Mouse (Mus musculus) neutrophil, adult 5-6 weeks (primary cell): ENCODE measurements around the gene Necap2. TPM values are rescaled to one million over a fixed set of nuclear protein-coding genes. Genes with fewer than 3 reads are reported as not detected.

Experiments
- ATAC-seq: fragments of 151-379, 151-347 bp; 2 replicates; pipeline ENCODE4 v1.8.0; 2017; ENCODE audit warnings: mild to moderate bottlenecking, moderate TSS enrichment; ENCODE audit not compliant: insufficient number of reproducible peaks, poor library complexity, low FRiP score, severe bottlenecking; ENCODE audit errors: extremely low read depth
- total RNA-seq: library from RNA; stranded (forward); fragments of 200-1000 nt; gene quantifications from 2 replicates; pipeline ENCODE4 v1.2.3, GENCODE M21; 2017

Gene Necap2
- total RNA-seq: 104 and 117 TPM in 2 replicates

DNA sequence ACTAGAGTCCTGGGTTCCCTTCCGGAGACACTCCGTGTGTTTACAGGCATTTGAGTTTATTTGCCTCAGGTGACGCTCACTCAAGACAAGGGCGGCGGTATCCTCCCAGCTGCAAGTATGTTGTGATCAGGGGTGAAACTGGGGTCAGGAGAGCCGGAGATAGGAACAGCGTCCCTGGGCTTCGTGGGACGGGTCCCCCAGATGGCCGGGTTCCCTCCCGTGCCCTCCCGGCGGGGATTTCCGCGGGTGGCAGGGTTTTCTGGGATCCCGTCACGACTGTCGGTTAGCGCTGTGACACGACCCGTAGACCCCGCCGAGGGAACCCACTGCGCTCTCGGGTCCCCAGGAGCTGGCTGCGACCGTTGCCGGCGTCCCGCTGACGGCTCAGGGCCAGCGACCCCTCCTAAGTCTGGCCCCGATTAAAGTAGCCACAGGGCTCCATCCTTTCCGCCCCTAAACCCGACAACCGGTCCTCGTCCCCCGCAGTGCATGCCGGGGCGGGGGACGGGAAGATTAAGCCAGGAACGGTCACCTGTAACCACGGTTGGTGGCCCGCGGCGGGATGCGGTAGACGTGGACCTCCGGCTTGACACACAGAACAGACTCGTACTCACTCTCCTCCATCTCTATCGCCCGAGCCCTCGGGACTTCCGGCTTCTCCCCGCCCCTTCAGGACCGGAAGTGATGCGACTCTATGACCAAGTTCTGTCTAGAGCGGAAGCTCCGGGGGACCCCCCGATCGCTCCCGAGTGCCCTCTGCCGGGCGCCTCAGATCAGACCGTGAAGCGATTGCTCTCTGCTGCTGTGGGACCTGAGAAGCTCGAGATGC lies at the start of gene Necap2:
Gene Necap2 (minus strand): TSS at position 677 of the 829 bp plus-strand sequence.
- ATAC-seq: peak; percentile 94

DNA sequence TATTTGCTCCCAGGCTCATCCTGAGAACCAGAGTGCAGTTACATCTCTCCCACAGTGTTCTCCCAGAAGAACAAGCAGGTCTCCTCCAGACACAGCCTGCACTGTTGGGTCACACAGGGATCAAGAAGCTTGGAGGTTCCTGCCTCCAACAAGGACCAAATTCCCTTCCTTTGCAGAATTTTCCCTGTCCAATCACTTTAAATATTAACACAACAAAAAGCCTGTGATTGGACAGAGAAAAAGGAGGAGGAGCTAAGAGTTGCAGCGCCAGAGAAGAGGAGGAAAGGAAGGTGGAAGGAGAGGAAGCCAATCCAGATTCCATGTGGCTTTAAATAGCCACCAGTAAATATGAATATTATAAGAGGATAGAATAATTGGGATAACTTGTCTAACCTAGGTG lies 44.9 kb upstream of the Necap2 start:
- no peak for ATAC-seq

- no peak for ATAC-seq
Observed at GRCm38 (mm10) chr4:141122663-141123062, 44.5 kb upstream of the Necap2 start.

DNA sequence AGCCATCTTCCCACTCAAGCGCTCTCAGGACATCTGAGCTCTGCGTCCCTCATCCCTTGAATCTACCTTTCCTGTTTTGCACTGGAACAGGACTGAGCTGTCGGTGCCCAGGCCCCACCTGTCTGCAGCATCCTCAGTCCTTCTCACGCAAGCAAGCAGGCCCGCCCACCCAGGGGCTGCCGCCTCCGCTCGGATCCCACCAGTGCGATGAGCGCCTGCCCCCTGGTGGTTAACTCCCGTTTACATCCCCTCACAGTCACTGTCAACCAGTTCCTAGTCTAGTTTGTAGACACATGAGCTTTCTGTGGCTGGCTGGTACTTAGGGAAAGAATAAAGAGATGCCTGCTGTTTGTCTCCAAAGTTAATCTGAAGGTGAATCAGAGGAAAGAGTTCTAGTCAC lies 42.5 kb upstream of the Necap2 start:
- ATAC-seq: no peak

DNA sequence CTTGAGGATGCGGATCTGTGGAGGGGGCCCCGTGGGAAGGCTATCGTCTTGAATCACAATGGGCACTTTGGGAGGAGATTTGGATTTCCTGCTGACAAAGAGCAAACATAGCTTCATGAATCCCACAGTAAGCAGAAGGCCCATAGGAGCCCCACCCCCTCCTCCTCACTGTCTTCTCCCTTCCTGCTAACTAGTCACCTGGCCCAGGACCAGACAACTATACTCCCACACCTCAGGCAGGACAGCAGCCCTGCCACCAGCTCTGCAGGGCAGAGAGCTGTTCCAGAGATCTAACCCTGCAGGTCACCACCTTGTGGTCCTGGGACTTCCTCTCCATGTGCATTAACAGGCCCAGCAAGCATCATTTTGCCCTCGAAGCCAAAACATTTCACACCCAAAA lies 40.5 kb upstream of the Necap2 start:
- no peak for ATAC-seq

- ATAC-seq: no peak
Observed at GRCm38 (mm10) chr4:141115398-141115797, 37.2 kb upstream of the Necap2 start.

DNA sequence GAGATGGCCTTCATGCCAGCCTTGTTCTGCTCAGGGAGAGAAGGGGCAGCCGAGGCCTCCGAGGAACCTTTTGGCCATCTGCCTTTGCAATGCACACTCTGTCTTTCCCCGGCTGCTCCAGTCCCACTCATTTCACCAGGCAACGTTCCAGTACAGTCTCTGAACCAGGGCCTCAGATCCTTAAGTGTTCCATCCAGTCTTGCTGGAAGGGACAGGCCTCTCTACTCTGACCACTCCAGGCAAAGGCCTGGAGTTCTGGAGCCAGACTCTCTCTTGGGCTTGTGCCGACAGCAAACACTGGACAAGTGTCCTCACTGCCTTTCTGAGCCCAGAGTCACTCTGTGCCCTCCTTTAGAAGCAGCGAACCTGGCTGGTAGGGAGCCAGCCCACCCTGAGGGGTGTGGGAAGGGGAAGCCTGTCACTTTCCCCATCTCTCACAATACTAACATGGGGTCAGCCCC lies 36.4 kb upstream of the Necap2 start:
- ATAC-seq: no peak

GRCm38 (mm10) chr4:141113831-141114230 lies 35.7 kb upstream of the Necap2 start:
- ATAC-seq: no peak

GRCm38 (mm10) chr4:141108196-141108732 lies 30.1 kb upstream of the Necap2 start:
- no peak for ATAC-seq

GRCm38 (mm10) chr4:141106526-141107183 lies 28.5 kb upstream of the Necap2 start:
- no peak for ATAC-seq

DNA sequence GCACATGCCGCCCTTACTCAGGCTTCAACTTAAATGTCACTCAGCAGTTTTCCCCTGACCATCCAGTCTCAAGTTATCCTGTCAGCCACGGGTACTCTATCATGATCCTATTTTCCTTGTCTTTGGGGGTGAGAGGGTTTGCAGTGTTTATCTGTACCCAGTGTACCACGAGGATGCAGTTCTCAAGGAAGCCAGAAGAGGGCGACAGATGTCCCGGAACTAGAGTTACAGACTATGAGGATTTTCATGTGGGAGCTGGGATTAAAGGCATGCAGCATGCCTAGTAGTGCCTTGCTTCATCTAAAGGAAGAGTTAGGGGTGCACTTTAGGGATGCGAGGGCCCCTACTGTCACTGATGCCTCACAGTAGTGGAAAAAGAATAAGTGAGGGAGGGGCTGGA lies 23.7 kb upstream of the Necap2 start:
- ATAC-seq: no peak

GRCm38 (mm10) chr4:141101291-141101690 lies 23.1 kb upstream of the Necap2 start:
- no peak for ATAC-seq

- no peak for ATAC-seq
Observed at GRCm38 (mm10) chr4:141099956-141100355, 21.8 kb upstream of the Necap2 start.

DNA sequence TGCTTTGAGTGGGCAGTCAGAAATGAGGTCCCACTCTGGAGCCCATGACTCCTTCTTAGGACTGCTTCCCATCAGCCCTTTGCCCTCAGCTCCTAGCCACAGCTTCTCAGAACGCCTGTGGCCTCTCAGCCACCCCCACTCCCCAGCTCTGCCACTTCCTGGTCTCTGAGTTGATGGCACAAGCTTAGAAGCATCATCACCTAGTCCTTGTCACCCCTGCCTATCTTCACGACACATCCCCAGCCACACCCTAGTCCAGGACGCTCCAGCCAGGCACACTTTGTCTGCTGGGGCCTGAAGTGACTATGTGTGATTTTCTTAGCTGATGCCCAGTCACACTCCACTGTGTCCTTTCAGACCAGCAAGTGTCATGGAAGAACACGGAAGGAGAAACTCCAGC lies 20.8 kb upstream of the Necap2 start:
- no peak for ATAC-seq

DNA sequence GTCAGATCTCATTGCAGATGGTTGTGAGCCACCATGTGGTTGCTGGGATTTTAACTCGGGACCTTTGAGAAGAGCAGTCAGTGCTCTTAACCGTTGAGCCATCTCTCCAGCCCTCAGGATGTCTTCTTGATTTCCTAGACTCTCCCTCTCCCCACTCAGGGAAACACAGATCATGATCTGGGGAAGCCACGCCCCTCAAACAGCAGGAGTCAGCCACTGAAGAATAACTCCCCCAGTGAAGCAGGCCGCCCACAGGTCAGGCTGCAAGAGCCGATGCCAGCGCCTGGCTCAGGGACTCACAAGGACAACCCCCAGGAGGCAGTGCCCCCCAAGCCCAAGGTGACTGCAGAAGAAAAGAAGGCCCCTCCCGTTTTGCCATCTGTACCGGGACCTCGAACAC lies 18.6 kb upstream of the Necap2 start:
- ATAC-seq: no peak

GRCm38 (mm10) chr4:141095016-141095415 lies 16.9 kb upstream of the Necap2 start:
- ATAC-seq: no peak

DNA sequence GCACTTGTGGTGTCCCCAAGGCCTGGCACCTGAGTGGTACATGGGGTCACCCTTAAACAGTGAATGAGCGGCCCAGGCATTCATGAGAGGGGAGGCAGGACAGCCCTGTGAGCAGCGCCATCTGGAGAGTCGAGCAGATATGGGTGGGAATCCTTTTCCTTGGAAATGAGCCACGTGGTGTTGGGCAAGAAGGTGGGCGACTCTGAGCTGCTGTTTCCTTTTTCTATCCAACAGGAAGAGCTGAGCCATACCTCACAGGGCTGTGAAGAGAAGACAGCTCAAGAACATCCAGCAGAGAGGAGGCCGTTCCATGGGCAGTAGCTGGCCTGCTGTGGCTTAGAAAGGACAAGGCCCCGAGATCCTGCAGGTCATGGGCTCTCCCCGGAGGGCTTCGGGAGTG lies 10.6 kb upstream of the Necap2 start:
- ATAC-seq: no peak

DNA sequence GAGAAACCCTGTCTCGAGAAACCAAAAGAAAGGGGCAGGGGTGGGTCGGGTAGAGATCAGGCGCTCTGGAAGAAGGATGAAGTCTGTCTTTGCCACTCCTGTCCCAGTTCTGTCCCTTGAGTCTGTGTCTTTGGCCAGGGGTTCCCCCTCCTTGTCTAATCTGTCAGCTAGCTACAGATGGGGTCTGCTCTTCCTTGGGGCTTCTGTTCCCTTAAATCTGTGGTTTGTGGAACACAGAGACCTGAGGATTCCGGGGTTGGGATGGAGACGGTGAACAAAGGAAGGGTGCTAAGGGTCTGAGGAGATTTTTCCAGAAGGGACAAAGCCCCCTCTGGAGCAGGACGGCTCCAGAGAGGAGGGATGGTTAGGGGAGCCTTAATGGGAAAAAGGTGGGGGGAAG lies 9.9 kb upstream of the Necap2 start, which contains the start of gene Spata21:
Gene Spata21 (plus strand): TSS at position 301 of the 400 bp plus-strand sequence.
- no peak for ATAC-seq

DNA sequence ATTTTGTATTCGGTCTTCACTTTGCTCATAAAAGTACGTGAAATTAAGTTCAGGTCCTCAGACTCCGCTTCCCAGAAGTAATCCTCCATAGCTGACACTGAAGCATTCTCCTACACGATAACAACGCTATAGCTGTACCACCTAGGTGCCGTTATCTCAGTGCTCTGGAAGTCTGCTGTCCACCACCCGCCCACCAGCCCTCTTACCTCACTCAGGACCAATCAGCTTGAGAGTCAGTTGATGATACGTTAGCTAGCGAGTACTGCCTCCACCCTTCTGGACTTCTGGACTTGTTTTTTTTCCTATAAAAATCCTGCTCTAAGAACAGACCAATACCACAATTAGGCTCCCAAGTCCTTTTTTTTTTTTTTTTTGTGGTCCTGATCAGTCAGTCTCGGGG lies 8.7 kb upstream of the Necap2 start:
- ATAC-seq: no peak

- ATAC-seq: no peak
Observed at GRCm38 (mm10) chr4:141078510-141079137, 467 bp upstream of the Necap2 start.
